Mouse (Mus musculus) embryonic facial prominence, embryonic 13.5 days (tissue): Measurements from ENCODE around the gene Ccl27a. TPM values are rescaled to one million over a fixed set of nuclear protein-coding genes. Genes with fewer than 3 reads are reported as not detected.
A peak's percentile ranks its signal among the peaks of the same experiment; 100 is the strongest.
"Not testable (repeated sequence)": the region's sequence is repeated elsewhere in the genome, so short reads cannot be mapped to it uniquely, and the experiment has no call there.

Experiments used
- ATAC-seq: fragments of 200-750 bp; cut with Nextera tagmentation; 2 replicates; pipeline ENCODE4 v1.8.0; 2017; ENCODE audit warnings: low read depth; ENCODE audit not compliant: insufficient number of reproducible peaks, insufficient read depth, low FRiP score, low TSS enrichment
- H3K27ac ChIP-seq: fragments of 300-500 bp; sonication (generic); 2 replicates; pipeline ENCODE4 v1.5.1; 2015; ENCODE audit warnings: moderate library complexity, mild to moderate bottlenecking, inconsistent platforms
- H3K27me3 ChIP-seq: fragments of 300-500 bp; sonication (generic); 2 replicates; pipeline ENCODE4 v1.6.1; 2015; ENCODE audit warnings: mild to moderate bottlenecking, inconsistent platforms
- H3K36me3 ChIP-seq: fragments of 300-500 bp; sonication (generic); 2 replicates; pipeline ENCODE4 v1.6.1; 2015; ENCODE audit warnings: mild to moderate bottlenecking, inconsistent platforms
- H3K4me1 ChIP-seq: fragments of 300-500 bp; sonication (generic); 2 replicates; pipeline ENCODE4 v1.6.1; 2015; ENCODE audit warnings: inconsistent platforms
- H3K4me2 ChIP-seq: fragments of 300-500 bp; sonication (generic); 2 replicates; pipeline ENCODE4 v1.6.1; 2015; ENCODE audit warnings: moderate library complexity, mild to moderate bottlenecking, inconsistent platforms
- H3K4me3 ChIP-seq: fragments of 300-500 bp; sonication (generic); 2 replicates; pipeline ENCODE4 v1.5.1; 2015; ENCODE audit warnings: mild to moderate bottlenecking, inconsistent platforms
- H3K9ac ChIP-seq: fragments of 300-500 bp; sonication (generic); 2 replicates; pipeline ENCODE4 v1.6.1; 2015; ENCODE audit warnings: mild to moderate bottlenecking, inconsistent platforms
- H3K9me3 ChIP-seq: fragments of 300-500 bp; sonication (generic); 2 replicates; pipeline ENCODE4 v1.6.1; 2016; ENCODE audit warnings: inconsistent platforms
- WGBS: fragments of 180-500 bp; shearing (Covaris S2); methylation state at CpG from one replicate; pipeline ENCODE4 v1.1.7; 2015; ENCODE audit warnings: mixed read lengths; 5-methylcytosine and 5-hydroxymethylcytosine counted together
- polyA plus RNA-seq: library from polyadenylated mRNA; unstranded; fragments of >200 nt; fragmentation: Nextera tagmentation; extraction: Ambion mirVana; gene quantifications from 2 replicates; pipeline ENCODE4 v1.2.1, GENCODE M21; 2015

Gene Ccl27a
- 63.5 and 65.5 TPM in 2 replicates for polyA plus RNA-seq

DNA sequence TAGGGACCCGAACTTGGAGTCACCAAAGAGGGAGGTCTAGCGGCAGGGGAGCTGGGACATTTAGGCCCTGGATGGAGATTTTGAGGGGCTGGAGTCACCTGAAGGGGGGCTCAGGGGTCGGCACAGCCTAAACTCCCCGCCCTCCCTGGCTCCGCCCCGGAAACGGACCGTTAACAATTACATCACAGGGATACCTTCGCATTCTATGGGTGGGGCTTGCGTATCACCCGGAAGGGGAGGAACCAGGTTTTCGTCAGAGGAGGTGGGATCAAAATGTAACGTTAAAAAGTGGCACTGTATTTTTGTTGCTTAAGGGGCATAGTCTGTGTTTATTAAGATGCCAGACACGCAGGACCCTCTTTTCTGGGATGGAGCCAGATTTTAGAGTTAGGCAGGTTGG is at the start of gene Ccl27a:
Gene Ccl27a (minus strand): TSS at position 246 of the 400 bp plus-strand sequence.
- ATAC-seq, H3K27me3 ChIP-seq, H3K36me3 ChIP-seq, H3K9ac ChIP-seq, H3K4me1 ChIP-seq, H3K9me3 ChIP-seq: not testable (repeated sequence)
- Histone ChIP-seq H3K4me2 (peak within 1 kb of the TSS; percentile 54), H3K27ac (peak within 1 kb of the TSS; percentile 65; the same call in 1 of the 2 replicates), H3K4me3 (peak within 1 kb of the TSS; percentile 44)
- 0% methylated on average over 12 of the region's 14 CpGs for WGBS

DNA sequence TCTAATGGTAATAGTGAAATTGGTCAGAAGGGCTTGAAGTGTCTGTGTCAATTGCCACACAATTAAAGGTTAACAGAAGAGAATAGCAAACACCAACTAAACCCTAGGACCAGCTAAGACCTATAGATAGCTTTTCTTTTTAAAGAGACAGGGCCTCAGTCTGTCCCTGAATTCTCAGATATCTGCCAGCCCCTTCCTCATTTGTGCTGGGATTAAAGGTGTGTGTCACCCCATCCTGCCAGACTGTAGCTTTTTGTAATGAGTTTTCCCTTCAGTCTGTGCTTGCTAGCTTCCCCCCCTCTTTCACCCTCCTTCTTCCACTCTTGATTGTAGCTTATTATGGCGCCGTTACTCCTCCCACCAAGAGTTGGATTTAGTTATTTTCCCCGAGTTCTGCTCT is 9.2 kb upstream of the Ccl27a start:
- H3K4me1 ChIP-seq, H3K4me2 ChIP-seq, H3K27ac ChIP-seq, ATAC-seq, H3K4me3 ChIP-seq, H3K36me3 ChIP-seq, H3K27me3 ChIP-seq, H3K9me3 ChIP-seq, H3K9ac ChIP-seq: not testable (repeated sequence)
- WGBS: 7% methylated on average over 3 of the region's 3 CpGs

DNA sequence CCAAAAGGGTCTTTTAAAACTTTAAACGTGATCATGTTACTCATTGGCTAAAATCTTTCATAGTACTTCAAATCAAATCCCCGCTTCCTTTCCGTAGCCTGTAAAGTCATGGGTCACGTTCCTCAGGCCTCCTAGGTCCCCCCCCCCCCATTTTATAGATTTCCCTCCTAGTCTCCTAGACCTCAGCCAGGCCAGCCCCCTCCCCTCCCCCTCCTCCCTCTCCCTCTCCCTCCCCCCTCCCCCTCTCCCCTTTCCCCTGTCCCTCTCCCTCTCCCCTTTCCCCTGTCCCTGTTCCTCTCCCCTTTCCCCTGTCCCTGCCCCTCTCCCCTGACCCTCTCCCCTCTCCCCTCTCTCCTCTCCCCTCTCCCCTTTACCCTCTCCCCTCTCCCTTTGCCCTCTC is 8.7 kb upstream of the Ccl27a start:
- ATAC-seq, H3K27ac ChIP-seq, H3K4me3 ChIP-seq, H3K4me2 ChIP-seq, H3K27me3 ChIP-seq, H3K4me1 ChIP-seq, H3K9ac ChIP-seq, H3K36me3 ChIP-seq, H3K9me3 ChIP-seq: not testable (repeated sequence)
- WGBS: 16% methylated on average over 4 of the region's 4 CpGs

- 12% methylated on average over 17 of the region's 21 CpGs for WGBS
- H3K4me3 ChIP-seq, H3K9ac ChIP-seq, H3K27me3 ChIP-seq, ATAC-seq, H3K4me1 ChIP-seq, H3K9me3 ChIP-seq, H3K27ac ChIP-seq, H3K36me3 ChIP-seq: not testable (repeated sequence)
- H3K4me2 ChIP-seq: peak overlapping the region; percentile 41
These were observed 7.9 kb upstream of the Ccl27a start for GRCm38 (mm10) chr4:41781748-41782485.

- H3K27ac ChIP-seq, H3K9me3 ChIP-seq, H3K4me1 ChIP-seq, H3K4me3 ChIP-seq, H3K36me3 ChIP-seq, H3K27me3 ChIP-seq, ATAC-seq, H3K9ac ChIP-seq, H3K4me2 ChIP-seq: not testable (repeated sequence)
- 15% methylated on average over 9 of the region's 9 CpGs for WGBS
These were observed 7.2 kb upstream of the Ccl27a start for GRCm38 (mm10) chr4:41781271-41781670.

DNA sequence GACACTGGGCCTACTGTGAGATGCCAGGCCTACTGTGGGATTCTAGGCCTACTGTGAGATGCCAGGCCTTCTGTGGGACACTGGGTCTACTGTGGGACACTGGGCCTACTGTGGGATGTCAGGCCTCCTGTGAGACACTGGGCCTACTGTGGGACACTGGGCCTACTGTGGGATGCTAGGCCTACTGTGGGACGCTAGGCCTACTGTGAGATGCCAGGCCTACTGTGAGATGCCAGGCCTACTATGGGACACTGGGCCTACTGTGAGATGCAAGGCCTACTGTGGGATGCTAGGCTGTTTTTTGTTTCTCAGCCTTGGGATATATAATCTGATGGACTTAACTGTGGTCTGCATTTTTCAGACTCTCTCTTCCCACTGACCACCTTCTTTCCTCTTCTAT is 1.8 kb upstream of the Ccl27a start:
- not testable (repeated sequence) for ATAC-seq, H3K9ac ChIP-seq, H3K9me3 ChIP-seq, H3K36me3 ChIP-seq, H3K4me2 ChIP-seq, H3K4me3 ChIP-seq, H3K27me3 ChIP-seq, H3K27ac ChIP-seq, H3K4me1 ChIP-seq
- 93% methylated on average over 1 of the region's 1 CpGs for WGBS

GRCm38 (mm10) chr4:41774506-41774905 is 459 bp upstream of the Ccl27a start:
- WGBS: 62% methylated on average over 3 of the region's 3 CpGs
- H3K27me3 ChIP-seq, H3K9ac ChIP-seq, ATAC-seq, H3K9me3 ChIP-seq, H3K4me1 ChIP-seq, H3K36me3 ChIP-seq: not testable (repeated sequence)
- H3K4me2 ChIP-seq: peak overlapping the region; percentile 54
- H3K4me3 ChIP-seq: peak overlapping the region; percentile 44
- H3K27ac ChIP-seq: peak overlapping the region; percentile 65; the same call in 1 of the 2 replicates

DNA sequence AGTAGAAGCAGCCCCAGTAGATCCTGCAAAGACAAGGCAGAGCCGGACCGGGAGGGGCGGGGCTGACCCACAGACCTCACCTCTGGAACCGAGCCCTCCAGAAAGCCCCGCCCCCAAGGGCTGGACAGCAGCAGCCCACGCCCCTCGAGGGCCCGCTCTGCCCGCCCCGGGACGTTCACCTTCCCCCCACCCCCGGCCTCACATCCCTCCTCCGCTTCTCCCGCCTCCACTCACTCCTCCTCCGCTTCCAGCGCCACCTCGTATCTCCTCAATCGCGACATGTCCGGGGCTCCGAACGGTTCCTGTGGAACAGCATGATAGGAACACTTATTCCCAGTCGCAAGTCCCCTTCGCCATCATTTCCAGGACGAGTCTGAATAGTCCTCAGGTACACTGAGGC is 545 bp downstream of the Ccl27a start:
- peak overlapping the region; percentile 62; the same call in 1 of the 2 replicates for H3K27ac ChIP-seq
- not testable (repeated sequence) for H3K36me3 ChIP-seq, ATAC-seq, H3K27me3 ChIP-seq, H3K4me1 ChIP-seq, H3K9me3 ChIP-seq, H3K9ac ChIP-seq
- H3K4me3 ChIP-seq: peak overlapping the region; percentile 44
- 1% methylated on average over 18 of the region's 25 CpGs for WGBS
- H3K4me2 ChIP-seq: peak overlapping the region; percentile 54

DNA sequence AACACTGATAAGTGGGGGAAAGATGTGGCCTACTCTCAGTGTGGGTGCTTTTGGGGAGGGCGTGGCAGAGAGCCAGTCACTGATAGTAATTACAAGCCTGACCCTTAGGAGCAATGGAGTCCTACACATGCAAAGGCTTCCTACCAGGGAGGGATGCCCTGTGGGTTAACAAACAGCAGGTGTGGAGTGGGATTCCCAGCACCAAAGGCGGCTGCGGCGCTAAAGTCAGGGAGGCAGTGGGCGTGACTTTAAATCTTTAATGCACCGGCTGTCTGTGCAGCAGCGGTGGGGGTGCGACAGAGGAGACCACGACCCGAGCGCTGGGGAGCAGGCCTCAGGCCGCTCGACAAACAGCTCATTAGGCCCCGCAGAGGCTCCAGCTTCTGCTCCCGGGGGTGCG is 1.1 kb downstream of the Ccl27a start:
- not testable (repeated sequence) for ATAC-seq, H3K4me1 ChIP-seq, H3K27ac ChIP-seq, H3K9ac ChIP-seq, H3K27me3 ChIP-seq, H3K9me3 ChIP-seq, H3K36me3 ChIP-seq
- peak overlapping the region; percentile 54 for H3K4me2 ChIP-seq
- peak overlapping the region; percentile 33 for H3K4me3 ChIP-seq
- 3% methylated on average over 11 of the region's 16 CpGs for WGBS

- 80% methylated on average over 10 of the region's 10 CpGs for WGBS
- H3K9me3 ChIP-seq, H3K4me3 ChIP-seq, H3K27me3 ChIP-seq, ATAC-seq, H3K9ac ChIP-seq, H3K27ac ChIP-seq, H3K4me2 ChIP-seq: not testable (repeated sequence)
- H3K36me3 ChIP-seq: peaks cover 25% of the 10 kb centered on the region
- peaks cover 14% of the 10 kb centered on the region for H3K4me1 ChIP-seq
These were observed 6.7 kb downstream of the Ccl27a start for GRCm38 (mm10) chr4:41767301-41767700.

DNA sequence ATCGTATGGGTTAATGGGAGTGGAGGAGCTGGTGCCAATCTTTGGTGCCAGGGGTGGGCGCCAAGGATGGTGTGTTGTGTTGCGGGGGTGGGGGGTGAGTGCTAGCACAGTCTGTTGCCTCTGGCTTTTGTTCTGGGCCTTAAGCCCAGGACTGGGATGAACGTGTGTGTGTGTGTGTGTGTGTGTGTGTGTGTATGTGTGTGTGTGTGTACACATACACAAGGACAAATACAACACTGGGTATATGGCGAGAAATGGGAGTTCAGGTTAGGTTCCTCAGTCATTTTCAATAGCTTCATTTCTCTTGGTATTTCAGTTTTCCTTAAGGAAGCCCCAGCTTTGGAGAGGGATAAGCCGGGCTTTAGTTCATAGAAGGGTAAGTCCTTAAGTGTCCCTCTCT is 10.9 kb downstream of the Ccl27a start:
- Histone ChIP-seq H3K27ac (peak overlapping the region; percentile 99), H3K4me2 (peak overlapping the region; percentile 95), H3K4me3 (peak overlapping the region; percentile 61), H3K9ac (peak overlapping the region; percentile 82), H3K4me1 (peaks cover 41% of the 10 kb centered on the region), H3K36me3 (peaks cover 29% of the 10 kb centered on the region)
- ATAC-seq, H3K27me3 ChIP-seq, H3K9me3 ChIP-seq: not testable (repeated sequence)
- 51% methylated on average over 4 of the region's 6 CpGs for WGBS

DNA sequence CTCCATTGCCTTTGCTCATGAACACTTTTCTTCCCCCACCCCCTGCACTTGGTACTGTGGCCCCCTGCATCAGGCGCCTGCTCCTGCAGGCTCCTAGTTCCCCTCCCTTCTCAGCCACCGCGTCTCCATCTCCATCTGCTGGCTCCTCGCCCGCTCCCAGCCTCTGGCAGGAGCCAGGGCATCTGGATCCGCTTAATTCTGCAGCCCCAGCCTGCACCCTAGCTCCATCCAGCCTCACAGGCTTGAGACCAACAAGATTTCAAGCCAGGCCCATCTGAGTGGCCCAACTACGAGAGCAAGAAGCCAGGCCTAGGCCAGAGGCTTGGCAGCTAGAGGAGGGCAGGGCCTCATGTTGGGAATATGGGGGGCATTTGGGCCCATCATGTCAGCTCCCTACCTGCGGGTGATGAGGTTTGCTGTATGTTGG is 11.3 kb downstream of the Ccl27a start:
- H3K9ac ChIP-seq: peak overlapping the region; percentile 82
- 20% methylated on average over 8 of the region's 8 CpGs for WGBS
- H3K36me3 ChIP-seq: peaks cover 29% of the 10 kb centered on the region
- peak overlapping the region; percentile 61 for H3K4me3 ChIP-seq
- H3K27me3 ChIP-seq, H3K9me3 ChIP-seq: not testable (repeated sequence)
- peaks cover 41% of the 10 kb centered on the region for H3K4me1 ChIP-seq
- peak overlapping the region; percentile 99 for H3K27ac ChIP-seq
- H3K4me2 ChIP-seq: peak overlapping the region; percentile 95
- peak; percentile 79 for ATAC-seq
